Mouse (Mus musculus): ENCODE results near the gene Tap1.

DNA sequence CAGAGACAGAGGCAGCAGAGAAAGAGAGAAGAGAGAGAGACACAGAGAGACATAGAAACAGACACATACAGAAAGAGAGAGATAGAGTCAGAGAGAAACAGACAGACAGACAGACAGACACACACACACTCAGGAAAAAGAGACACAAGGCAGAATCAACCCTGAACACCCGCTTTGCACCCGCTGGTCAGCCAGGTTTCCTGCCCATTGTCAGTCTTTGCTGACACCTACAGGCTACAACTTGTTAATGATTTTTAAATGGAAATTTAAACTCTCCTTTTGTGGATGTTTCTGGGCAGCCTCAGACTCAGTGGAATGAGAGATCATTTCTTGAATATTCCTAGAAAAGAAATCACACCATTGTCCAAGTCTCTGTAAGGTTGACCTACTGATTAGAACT is 18.1 kb upstream of the Tap1 start:
- TF ChIP-seq CEBPB (IDR thresholded peaks at IDR 0.05; ENCODE audit: insufficient read depth, poor library complexity, severe bottlenecking) = no peak
- TF ChIP-seq E2F4 (IDR thresholded peaks at IDR 0.05; ENCODE audit: insufficient read depth) = no peak
- TF ChIP-seq POLR2A (IDR thresholded peaks at IDR 0.05; ENCODE audit: insufficient read length, low read depth) = no peak
- no peak for TF ChIP-seq TCF12 (IDR thresholded peaks at IDR 0.05; ENCODE audit: insufficient read depth, poor library complexity, severe bottlenecking)
- no peak for TF ChIP-seq TCF3 (IDR thresholded peaks at IDR 0.05; ENCODE audit: insufficient read length, low read depth)
- TF ChIP-seq MAX (IDR thresholded peaks at IDR 0.05; ENCODE audit: low read depth) = no peak
- TF ChIP-seq MYOD1 (IDR thresholded peaks at IDR 0.05; ENCODE audit: control insufficient read depth in 1 of 3, insufficient read length in 2 of 3, low read depth in 2 of 3) = no peak
- TF ChIP-seq SRF (IDR thresholded peaks at IDR 0.05; ENCODE audit: control insufficient read depth, insufficient read length, low read depth) = no peak
